Mouse (Mus musculus): ENCODE results near the gene Cfap46. TPM values are rescaled to one million over a fixed set of nuclear protein-coding genes. Genes with fewer than 3 reads are reported as not detected.
A peak's percentile ranks its signal among the peaks of the same experiment; 100 is the strongest.
"Not testable (repeated sequence)": the region's sequence is repeated elsewhere in the genome, so short reads cannot be mapped to it uniquely, and the experiment has no call there.

The Cfap46 gene
- polyA plus RNA-seq, 2 experiments from 2014 or later, result not detected

DNA sequence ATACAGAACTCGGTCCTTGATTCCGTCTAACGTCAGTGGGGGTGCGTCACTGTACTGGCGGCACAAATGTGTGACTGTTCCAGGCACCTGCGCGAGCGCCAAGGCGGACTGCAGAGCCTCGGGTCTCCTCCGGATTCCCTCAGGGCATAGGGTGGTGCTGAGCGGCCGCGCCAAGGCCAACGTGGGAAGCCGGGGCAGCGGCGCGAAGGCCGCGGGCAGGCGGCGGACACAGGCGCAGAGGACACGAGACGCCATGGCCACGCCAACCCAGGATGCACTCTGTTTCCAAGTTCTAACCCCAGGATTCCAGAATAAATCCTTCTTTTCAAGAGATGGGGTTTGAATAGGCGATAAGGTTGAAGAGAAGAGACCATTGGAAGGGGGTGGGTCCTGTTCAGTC is 23.7 kb downstream of the Cfap46 start:
- ATAC-seq, result not testable (repeated sequence)

DNA sequence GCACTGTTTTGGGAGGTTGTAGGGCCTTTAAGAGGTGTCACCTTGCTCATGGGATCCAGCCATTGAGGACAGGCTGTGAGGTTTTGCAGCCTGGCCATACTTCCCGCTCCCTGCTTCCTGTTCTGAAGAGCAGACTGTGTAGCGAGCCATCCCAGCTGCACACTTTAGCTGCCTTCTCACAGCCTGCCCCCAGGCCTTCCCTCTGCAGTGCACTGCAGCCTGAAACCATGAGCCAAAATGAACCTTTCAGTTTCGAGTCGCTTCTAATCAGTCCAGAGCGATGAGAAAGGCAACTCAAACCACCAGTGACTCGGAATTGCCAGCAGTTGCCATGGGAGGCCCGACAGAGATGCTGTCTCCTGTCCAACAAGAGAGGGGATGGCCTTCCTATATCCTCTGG is 33.9 kb downstream of the Cfap46 start:
- no peak for ATAC-seq

DNA sequence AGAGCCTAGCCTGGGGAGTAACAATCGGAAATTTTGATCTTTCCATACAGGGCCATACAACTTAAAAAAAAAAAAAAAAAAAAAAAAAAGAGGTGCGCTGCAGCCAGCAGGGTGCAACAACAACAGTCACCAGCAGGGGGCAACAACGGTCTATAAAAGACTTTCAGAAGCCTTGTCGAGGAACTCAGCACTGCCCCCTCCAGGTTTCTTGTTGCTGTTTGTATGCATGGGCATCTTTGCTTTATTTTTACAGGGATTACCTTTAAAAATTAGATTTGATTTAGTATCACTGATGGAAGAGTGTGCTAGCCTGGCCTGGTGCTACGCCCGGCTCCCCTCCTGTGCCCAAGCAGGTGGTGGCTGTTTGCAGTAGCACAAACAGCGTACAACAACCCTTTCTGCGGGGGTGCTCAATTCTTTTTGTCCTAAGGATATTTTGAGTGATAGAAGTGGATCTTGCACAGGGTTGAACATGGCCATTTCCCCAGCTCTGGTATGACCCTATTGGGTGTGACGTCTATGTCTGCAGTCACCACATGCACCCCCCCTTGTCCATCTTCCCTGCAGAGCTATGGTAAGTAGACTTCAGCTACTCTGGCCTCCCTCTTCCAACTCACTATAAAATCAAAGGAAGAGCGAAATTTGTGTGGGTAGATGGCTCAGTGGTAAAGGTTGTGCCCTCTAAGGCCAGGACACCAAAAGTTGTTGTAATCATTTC is 35.4 kb downstream of the Cfap46 start:
- ATAC-seq, result peak; percentile 62

DNA sequence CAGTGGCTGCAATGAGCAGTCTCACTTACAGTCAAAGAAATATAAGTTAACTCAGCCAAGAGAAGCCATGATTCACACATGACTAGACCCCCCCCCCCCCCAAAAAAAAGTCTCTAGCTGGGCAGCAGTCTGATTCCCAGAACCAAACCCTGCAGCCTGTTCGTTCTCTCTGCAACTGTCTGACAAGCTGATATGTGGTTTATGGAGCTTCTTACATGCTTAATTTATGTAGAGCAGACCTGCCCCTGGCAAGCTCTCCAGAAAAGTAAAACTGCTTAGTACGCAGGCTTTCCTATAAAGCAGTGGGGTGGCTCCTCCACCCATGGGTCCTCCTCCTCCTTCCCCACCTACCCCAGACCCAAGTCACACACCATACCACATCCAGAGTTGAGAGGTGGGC is 50.2 kb downstream of the Cfap46 start:
- ATAC-seq, result no peak

DNA sequence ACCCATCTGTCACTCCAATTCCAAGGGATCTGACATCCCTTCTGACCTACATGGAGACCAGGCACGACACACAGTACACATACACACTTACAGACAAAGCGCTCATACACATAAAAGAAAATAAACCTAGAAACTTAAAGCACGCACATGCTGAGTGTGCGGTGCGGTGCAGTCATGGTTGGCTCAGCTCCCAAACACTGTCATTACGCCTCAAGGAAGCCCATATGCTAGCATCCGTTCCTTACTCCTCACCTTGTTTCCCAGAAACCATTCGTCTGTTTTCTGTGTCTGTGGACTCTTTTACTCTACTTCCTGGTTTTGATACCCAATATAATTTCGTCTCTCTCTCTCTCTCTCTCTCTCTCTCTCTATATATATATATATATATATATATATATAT is 58.5 kb downstream of the Cfap46 start:
- ATAC-seq, result no peak

DNA sequence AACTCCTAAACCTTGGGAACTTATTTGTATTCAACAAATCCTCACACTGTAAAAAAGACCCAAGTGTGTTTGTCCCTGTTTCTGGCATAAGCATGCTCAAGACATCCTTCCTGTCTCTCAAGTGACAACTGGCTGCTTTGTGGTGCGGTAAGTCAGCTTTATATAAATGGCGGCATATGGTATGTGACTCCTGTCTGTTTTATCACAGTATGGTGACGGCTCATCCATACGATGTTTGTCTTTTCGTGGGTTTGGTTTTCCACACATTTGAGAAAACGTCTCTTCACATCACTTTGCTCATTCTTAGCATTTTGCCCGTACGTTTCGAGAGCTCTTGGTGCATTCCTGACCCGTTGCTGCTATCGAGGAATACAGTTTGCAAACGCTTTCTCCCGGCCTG is 61.0 kb downstream of the Cfap46 start:
- no peak for ATAC-seq

DNA sequence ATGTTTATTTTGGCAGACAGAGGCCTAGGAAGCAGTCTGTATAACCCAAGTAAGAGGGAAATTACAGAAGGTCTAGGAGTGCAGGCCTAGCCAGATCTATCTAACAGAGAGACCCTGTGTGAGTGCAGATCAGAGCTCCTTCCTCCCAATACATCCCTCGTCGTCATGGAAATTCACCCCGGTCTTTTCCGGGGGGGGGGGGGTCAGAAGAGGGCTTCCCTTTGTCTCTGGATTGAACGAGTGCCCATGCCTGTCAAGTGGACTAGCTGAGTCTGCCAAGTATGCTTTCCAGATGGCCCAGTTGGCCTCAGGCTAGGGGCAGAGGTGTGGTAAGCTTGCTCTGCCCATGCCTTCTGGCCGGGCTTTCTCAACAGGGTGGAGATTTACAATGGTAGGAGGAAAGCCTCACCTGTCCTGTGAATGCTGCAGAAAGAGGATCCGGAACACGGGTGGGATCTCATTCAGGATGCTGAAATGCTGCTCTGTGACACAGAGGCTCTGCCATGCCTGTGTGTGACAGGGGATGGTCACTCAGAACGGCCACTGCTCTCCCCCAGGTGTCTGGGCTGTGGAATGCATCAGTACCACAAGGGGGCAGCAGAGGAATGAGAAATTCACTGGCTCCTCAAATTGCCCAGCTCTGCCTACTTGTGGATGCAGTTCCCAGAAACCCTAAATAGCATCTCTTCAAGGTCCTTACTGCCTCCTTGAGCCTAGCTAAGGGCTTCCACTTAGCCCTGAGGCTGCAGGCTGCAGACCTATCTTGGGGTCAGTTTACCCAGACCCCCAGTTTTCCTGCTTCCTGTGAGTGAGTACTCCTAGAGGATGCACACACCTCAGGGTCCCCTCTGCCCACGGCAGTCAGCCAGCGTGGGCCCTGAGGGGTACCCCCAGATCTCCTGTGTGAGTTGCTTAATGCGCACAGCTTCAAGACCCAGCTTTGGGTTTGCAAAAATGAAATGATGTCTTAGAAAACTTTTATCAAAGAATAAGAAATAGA is 67.5 kb downstream of the Cfap46 start:
- ATAC-seq, result no peak

DNA sequence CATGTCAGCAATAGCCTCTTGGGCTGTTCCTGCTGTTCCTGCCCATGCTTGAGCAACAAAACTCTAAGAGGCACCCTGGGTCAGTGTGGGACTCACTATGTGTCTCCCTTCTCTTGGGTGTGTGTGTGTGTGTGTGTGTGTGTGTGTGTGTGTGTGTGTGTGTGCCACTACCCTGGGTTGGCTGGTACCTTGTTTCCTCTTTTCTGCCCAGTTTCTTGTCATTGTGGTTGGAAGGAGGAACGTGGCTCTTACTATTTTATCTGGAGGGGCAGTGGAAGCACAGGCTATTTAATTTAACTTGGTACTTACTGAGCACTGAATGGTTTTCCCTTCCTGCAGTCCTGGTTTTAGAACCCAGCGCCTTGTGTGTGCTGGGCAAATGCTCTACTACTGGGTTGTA is 73.3 kb downstream of the Cfap46 start:
- ATAC-seq, result no peak

DNA sequence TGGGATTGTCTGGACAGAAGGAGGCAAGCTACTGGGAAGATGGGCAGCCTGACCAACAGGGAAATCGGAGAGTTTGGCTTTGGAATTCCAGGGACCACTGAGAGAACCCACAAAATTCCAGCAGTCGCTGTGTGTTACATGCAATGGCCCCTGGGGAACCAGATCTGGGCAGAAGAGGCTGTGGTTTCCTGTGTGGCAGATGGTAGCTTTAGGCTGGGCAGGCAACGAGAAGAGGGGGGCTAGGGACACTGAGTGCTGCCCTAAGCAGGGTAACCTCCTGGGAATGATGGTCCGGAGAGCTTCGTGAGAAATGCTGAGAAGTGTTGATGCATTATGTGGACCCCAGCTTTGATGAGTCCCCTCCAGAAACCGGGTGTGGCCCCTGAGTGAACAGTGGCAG is 87.8 kb downstream of the Cfap46 start:
- no peak for ATAC-seq

DNA sequence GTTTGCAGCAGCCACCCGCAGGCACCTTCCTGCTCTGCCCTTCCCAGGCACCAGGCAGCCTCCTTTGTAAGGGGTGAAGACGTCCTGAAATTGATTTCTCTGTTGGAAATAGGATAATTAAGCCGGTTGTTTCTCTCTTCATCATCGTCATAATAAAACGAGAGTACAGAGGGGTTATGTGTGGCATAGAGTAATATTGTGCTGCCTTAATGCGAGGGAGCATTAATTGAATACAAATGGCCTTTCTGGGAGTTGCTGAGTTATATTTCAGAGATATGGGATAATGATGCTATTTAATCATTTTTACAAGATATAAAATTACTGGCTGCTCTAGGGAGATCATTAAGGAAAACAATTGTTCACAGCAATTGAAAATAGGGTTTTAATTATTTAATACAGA is 88.3 kb downstream of the Cfap46 start:
- no peak for ATAC-seq

DNA sequence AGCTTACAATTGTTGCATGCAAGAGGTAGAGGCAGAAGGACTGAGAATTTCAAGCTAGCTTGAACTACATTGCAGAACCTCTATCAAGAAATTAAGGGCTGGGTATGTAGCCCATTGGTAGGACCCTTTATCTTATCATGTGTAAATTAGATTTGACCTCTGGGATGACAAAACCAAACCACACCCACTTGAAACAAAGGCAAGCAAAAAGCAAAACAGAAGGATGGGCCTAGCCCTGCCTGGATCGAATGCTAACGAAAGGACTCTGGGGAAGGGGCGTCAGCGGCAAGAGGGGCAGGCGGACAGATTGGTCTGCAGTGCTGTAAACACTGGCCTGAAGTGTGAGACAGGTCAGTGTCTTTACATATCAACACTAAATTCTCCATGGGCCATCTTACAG is 92.3 kb downstream of the Cfap46 start:
- no peak for ATAC-seq

DNA sequence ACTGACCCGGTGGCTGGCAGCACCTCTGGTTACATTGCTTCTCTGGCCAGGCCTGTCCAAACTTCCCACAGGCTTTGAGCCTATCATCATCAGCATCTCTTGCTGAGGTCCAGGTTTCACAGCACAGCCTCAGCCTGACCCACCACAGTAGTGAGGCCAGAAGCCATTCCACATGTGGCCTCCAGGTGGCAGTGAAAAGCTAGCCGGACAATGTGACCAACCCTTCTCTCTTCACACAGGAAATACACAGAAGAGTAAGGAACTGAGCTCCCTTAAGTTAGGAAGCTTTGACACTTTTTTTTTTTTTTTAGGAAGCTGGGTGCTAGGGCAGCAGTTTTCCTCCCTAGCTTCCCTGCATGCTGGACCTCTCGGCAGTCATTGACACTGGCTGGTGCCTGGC is 93.3 kb downstream of the Cfap46 start:
- no peak for ATAC-seq

DNA sequence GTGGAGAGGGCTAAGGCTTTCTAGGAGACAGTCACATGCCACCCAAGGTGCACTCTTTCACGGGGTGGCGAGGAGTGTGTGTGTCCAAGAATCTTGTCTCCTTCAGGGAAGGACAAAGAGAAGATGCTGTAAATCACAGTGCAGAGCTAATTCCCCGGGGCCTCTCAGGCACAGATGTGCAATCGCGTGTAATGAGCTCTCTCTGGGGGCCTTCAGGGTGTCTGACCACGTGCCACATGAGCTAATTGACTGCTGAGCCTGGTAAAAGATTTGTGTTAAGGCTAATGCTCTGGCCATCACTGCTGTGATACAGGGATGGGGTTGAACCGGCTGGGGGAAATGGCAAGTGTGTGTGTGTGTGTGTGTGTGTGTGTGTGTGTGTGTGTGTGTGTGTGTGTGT is 95.7 kb downstream of the Cfap46 start:
- ATAC-seq, result no peak

DNA sequence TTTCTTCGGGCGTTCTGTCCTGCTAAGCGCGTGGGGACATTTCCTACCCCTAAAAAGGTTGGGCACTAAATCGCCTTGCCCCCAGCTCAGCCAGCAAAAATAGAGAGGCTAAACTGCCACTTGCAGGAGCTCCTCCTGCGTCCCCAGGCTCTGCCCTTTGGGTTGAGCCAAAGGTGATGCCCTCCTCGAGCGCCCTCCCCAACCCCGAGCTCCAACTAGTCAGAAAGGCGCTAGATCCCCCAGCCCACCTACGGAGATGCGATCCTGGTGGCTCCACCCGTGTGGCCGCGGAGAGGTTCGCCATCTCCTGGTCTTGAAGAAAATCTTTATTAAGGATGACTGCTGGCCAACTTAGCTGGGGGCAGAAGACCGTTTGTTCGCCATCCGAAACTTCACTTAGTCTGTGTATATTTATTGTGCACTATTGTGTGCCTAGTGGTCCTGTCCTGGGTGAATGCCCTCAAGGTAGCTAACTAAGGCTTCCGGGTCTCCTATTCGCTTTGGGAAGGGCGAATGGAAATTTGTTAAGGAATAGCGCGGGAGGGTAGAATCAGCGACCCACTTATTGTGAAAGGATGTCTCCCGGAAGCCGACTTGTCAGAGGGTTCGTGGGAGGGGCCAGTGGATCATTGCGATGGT is 98.3 kb downstream of the Cfap46 start:
- ATAC-seq, result no peak

DNA sequence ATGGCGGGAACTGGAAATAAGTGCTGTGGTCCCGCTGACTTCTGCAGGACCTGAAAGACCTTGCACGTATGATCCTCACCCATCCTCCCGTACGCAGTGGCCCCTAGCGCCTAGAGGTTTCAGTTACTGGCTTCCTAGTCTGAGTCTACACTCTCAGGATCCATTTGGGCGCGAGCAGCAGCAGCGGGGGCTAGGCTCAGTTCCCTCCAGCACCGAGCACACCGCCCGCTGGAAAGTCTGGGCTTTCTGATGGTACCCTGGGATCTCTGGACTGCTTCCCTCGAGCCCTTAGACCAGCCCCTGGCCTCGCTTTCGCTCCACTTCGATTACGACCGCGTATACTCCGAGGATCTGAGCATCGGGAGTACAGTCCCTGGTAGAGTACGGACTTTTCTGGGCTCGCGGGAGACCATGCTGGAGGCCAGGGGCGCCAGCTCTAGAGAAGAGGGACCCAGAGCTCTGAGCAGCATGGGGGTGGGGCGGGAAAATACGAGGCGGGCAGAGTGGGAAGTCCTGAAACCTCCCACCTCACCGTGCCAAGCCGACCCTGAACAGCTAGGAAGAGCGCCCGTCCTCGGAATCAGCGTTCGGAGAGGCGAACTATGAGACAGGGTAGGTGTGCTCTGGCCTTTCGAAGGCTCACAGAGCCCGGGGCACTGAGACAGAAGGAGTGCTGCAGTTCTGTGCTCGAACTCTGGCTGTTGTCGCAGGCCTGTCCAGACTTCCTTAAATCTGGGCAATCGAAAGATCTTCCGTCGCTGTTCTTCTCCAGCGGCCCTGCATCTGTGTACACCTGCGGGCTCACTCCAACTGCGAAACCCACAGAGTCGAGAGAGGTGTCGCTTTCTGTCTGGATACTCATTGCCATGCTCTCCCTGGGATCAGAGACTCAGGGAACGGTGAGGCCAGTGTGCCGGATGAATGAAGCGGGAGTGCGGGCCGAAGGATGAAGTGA is 99.1 kb downstream of the Cfap46 start:
- ATAC-seq, result no peak

DNA sequence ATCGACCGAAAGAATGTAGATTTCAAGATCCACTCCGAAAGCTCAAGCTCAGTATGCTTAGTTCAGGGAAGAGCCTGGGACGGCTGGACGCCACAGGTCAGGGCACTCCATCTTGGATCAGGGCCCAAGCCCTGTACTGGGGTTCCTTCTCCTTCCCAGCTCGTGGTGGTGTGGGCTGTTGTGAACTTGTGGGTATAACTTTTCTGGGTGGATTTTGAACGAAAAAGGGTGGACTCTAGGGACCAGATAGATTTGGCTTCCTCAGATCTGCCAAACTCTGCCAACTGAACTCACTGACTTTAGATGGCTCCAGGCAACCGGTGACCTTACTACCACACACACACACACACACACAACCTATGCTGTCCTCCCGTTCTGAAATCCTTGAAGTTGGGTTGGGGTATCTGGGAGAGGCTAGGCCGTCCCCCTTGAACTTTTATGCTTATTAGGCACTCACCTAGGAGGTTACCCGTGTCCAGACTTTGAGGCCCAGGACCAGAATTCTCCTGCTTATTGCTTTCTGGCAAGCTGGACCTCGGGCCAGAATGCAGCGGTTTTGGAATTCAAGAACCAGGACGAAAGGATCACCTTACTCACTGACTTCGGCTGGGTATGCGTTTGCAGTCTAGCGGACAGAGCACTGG is 100.4 kb downstream of the Cfap46 start:
- no peak for ATAC-seq

DNA sequence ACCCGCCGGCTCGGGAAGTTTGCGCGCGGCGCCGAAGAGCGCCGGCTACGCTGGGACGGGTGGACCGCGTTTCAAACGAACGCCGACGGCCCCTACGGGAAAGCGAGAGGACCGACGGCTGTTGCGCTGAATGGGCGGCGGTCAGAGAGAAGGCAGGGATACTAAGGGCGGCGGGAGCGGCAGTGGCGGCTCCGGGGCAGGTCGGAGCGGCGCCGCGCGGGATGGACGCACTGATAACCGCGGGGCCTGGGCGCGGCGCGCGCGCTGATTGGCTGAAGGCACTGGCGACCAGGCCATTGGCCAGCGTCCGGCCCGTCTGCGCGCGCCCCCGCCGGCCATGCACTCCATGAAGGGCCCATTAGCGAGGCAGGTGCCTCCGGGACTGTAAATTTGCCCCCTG is 101.0 kb downstream of the Cfap46 start, which contains the start of gene Nkx6-2:
TSS of gene Nkx6-2 (minus strand) at position 203 of the 400 bp plus-strand sequence.
- no peak for ATAC-seq

DNA sequence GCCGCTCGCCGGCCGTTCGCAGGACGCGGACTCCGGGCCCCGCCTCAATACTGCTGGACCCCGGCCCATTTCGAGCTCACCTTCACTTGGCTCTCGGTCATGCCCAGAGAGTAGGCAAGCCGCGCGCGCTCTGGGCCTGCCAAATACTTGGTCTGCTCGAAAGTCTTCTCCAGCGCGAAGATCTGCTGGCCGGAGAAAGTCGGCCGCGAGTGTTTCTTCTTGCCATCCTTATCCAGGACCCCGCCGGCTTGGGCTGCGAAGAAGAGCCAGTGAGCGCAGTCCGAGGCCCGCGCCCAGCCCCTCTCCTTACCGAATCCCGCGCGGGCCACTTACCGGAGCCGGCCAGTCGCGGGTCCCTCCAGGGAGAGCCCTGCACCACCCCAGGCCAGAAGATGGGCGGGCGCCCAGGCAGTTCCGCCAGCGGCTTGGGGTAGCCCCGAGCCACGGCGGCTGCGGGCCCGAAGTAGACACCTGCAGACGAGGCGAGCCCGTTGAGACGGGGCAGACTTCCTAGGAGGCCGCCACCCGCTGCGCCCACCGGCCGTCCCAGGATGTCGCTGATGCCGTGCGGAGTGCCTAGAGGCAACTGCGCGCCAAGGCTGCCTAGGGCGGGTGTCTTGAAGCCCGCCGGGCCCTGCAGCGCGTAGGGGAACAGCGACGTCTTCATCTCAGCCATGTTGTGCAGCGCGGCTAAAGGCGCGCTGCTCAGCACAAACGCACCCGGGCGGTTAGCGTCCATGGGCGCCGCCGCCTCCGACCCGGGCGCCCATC is 101.6 kb downstream of the Cfap46 start:
- ATAC-seq, result no peak

DNA sequence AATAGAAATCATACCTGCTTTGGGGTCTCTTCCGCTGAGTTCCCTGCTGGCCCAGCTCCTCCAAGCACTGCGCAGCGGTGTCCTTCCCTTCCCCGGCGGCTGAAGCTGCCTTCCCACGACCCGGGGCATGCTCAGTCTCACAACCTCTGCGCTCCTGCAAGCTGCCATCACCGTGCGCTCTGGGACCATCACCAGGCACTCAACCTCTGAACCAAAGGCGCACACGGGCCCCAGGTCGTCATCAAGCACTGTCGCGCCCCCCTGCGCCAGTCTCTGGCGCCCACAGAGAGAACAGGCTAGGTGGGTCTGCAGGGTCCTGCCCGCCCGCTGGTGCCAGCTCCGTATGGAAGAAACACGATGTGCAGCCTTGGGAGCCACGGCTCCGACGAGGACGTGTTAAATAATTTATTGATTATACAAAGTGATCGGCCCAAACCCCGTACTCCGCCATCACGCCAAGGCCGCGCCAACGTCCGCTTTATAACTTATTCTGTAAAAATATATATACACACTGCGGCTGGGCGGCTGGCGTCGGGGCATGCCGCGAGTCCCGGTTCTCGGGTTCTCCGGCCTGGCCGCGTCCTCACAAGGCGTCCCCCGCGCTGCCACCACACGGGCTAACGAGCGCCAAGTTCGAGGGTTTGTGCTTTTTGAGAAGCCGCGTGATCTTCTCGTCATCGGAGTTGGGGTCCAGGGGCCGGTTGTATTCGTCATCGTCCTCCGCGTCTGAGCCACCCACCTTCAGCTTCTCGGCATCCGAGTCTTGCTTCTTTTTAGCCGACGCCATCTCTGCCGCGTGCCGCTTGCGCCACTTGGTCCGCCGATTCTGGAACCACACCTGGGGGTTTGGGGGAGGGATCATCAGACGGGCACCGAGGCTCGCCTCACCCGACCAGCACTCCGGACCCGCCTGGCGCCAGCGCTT is 102.5 kb downstream of the Cfap46 start:
- no peak for ATAC-seq
